Mouse (Mus musculus): ENCODE measurements at regions not wholly inside any gene's neighbourhood (a gene's known extent, or its start where the extent isn't known, plus 50 kb on each side); places are given as distances from the start of the nearest gene placed in this dataset.

DNA sequence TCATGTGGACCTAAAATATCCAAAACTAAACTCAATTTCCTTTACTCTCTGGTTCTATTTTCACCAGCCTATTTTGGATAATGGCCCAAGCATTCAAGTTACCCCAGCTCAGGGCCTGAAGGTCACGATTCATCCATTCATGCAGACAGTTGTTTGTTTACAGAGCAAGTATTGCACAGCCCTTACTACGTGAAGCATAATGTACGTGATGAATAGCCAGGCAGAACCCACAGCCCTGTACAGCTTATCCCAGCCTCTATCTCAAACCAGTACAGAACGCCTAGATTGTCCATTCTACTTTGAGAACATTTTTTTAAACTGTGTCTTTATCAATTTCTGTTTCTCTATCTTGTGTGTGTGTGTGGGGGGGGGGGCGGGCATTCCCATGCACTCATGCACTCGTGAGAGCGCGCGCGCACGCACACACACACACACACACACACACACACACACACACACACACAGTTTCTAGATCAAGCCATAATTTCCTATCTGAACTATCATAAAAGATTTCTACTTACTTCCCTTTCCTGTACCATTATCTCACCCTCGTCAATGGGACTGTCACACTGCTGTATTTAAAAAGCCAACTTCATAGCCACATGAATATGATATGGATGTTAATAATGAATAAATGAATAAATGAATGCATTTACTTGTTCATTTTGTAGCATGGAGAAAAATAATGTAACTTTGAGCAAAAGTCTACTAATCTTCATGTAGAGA, 180.3 kb upstream of the Bmp2 start:
- no peak for DNase-seq

DNA sequence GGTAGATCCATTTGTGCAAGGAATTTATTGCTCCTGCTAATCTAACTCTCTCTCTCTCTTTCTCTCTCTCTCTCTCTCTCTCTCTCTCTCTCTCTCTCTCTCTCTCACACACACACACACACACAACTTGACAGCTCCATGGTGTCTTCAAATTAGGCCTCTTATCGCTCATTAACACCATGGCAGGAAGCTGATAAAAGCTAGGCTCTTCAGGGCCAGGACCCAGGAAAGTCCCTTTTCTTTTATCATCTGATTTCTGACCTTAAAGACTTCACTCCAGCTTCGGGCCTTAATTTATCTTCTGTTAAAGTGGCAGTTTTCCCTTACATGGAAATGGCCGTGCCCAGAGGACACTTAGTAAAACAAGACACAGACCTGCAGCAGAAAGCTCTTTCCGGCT, 178.4 kb upstream of the Bmp2 start:
- no peak for DNase-seq

DNA sequence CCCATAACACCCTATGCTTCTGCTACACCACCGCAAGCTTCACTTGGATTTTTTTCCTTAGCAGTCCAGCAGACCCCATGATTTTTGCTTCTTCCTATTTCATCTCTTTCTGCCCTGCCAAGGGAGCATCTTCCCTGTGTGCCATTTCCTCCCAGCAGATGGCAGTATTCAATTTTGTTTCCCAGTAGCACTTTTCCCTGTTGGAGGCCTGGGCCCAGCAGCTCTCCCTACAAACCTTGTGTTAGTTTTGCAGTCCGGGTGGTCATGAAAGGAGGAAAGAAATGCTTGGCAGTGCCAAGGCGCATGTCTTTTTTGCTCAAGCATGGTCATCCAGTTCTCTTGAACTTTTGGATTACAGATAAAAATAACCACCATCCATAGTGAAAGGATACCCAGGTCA, 170.9 kb upstream of the Bmp2 start:
- peak; percentile 5 to 29 for DNase-seq

DNA sequence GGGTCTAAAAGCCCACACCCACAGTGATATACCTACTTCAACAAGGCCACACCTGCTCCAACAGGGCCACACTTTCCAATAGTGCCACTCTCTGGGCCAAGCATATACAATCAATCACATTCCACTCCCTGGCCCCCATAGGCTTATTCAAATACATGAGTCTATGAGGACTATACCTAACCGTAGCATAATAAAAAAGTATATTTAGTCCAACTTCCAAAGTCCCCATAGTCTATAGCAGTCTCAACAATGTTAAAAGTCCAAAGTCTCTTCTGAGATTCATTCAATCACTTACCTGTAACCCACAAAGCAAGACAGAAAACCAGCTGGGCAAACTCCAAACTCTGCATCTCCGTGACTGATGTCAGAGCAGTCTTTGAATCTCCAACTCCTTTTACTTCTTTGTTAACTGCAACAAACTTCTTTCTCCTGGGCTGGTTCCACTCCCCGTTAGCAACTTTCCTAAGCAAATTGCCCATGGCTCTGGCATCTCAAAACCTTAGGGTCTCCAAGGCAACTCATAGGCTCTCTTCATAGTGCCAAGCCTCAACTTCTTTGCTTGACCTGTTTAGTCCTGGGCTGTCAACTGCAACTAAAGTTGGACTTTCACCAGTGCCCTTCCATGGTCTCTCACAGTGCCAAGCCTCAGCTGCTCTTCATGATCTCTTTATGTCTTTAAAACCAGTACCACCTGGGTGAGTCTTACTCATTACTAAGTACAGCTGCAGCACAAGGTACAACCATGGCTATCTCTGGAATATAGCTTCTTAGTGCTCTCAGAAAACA, 168.6 kb upstream of the Bmp2 start:
- DNase-seq = no peak

DNA sequence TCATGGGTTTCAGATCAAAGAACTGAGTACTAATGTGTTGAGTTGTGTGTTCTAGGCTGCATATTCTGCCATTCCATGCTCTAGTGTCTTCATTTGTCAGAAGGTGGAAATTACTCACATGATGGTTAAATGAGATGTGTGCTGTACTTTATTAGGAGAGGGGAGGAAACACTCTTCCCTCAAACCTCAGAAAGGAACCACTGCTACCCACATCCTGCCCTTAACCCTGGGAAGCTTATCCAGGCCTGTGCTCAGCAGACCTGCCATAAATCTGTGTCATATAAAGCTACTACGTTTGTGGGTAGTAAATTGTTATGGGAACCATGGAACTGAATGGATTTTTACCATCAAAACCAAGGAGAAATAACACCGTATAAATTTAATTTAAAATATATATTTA, 166.7 kb upstream of the Bmp2 start:
- no peak for DNase-seq

DNA sequence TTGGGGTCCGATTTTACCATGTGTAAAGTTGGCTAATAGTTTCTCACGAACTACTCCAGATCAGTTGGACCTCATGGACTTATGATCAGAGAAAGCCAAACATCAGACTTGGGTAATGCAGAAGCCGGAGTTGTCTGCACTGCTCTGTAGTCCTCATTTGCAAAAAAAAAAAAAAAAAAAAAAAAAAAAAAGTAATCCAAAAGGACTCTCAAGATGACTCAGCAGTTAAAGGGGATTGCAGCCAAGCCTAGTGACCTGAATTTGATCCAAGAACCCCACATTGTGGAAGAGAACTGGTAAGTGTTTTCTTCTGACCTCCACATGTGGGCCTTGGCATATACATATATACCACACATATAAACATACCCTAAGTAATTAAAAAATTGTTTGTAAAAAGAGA, 164.6 kb upstream of the Bmp2 start:
- no peak for DNase-seq

DNA sequence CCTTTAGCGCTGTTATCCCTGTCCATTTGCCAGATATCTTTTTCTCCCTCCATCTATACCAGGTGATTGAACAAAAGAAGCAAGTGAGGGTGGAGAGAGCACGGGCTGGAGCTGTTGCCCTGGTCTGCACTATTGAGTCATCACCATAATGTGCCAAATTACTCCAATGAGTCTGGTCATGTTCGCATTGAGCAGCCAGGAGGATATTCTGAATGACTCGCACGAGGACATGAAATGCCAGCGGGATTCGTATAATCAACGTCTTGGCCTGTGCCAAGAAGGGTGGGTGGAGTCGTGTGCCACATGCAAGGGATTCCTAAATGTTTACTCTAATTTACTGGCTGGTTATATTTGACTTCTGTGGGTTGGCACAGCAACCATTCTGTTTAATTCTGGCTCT, 159.7 kb upstream of the Bmp2 start:
- DNase-seq = no peak

DNA sequence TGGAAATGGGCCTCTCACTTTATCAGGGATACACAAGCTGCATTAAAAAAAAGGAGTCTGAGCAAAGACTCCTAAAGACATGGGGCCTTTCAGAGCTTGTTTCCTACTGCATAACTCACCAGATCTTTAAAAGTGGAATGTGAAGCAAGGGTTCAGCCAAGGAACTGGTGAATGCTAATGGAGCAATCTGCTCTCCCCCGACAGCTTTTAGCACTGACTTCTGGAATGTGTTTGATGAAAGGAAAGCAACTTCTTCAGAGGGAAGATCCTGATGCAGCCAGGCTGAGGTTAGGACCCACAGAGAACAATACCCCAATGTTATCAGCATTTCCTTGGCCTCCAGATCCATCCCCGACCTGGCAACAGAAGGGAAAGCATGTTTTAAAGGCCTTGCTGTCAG, 154.4 kb upstream of the Bmp2 start:
- no peak for DNase-seq

DNA sequence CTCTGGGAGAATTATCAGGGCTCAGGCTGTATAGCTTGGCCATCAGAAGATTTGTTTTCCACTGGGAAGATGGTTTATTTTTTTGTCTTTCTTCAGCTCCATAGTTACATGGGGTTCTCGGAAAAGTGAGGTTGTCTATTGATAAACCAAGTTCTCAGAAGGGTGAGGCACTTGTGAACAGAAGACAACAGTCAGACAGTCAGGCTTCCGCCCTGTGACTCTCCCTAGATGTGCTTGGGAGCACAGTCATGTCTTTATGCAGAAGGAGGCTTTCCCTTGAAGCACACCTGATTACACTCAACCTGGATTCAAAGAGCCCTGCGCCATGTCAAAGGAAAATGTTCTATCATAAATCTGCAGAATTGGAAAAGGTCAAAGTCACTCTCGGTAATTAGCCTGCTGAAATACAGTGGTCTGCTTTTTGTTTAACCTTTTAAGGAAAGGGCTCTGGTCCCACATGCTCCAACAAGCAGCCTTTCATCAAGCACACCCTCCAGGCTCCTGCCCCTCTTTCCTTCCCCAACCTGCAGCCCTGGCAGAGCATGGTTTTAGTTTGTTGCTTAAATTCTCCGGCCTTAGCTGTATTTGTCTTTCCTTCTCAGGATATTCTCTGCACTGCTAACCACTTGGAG, 152.8 kb upstream of the Bmp2 start:
- DNase-seq = no peak

DNA sequence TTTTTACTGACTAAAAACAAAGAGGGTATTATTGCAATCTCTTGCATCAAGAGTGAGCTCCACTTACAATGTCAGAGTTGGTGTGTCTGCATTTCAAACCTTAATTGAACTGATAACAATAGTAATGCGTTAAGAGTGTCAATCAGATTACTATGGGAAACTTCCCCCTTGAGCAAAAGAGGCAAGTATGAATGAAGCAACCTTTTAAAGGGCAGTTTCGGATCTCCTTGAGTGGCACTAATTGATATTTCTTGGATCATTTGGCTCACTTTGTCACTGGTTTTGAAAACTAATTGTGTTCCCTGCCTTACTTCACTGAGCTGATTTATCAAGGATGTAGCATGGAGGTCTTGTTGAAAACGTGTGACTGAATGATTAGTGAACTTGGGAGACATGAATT, 151.0 kb upstream of the Bmp2 start:
- DNase-seq = no peak

DNA sequence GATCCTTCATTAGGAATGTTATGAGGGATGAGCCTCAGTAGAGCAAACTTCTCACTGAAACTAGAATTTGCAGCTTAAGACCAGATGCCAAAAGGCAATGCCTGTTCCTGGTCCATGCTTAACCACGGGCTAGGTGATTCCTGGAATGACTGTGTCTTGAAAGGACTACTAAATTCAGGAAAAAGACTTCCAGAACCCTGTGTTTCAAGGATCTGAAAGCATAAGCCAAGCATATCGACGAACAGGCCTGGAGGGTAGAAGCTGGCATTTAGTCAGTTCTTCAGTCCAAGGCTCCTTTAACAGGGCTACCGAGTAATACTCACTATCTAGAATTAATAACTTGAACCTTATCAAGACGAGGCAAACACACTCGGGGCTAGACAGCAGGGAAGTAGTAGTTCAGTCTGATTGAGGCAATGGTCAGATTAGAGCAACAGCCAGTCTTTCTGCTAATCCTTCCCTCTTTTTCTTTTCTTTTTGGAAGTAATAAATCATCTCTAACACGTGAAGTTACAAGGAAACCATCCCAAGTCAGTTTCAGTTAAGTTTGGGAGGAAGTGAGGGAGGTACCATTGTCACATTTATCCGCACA, 134.9 kb upstream of the Bmp2 start:
- no peak for DNase-seq

DNA sequence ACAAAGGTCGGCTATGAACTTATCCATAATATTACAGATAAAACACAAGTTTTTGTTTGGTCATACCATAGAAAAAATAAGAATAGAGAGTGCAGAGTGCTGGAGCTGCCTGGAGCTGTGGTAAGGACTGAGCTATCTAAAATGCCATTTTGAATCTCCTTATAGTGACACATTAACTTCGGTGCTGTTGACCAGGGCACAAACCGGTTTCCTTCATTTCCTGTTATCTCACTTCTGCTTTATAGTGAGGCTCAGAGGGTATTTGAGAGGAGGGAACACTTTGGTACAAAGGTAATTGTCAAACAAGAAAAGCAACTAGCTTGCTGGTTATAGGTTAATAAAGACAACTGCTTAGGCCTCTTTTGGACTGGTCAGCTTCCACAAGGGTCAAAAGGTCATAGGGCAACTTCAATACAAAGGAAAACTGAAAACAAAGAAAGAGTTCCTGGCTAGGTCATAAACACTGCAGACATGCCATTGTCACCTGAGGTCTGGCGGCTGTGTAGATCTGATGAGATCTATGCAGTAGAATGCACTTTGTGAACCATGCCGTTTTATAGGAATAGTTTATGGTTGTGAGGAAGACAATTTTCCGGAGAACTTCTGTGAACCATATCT, 132.2 kb upstream of the Bmp2 start:
- no peak for DNase-seq

DNA sequence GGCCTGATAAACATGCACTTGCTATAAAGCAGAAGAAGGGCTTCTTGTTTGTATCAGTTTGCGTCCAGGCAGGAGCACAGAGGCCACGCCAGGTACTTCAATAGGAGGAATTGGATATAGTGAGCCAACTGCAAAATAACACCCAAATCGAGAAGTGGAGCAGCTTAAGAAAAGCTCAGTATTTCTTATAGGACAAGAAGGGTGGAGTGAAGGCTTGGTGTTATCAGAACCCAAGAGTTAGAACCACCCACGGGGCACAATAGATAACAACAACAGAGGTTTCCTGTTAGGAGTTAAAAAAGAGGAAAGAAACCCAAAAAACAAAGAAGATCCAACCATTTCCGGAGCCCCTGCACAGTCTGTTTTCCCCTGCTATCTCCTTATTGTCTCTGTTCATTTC, 126.4 kb upstream of the Bmp2 start:
- no peak for DNase-seq

DNA sequence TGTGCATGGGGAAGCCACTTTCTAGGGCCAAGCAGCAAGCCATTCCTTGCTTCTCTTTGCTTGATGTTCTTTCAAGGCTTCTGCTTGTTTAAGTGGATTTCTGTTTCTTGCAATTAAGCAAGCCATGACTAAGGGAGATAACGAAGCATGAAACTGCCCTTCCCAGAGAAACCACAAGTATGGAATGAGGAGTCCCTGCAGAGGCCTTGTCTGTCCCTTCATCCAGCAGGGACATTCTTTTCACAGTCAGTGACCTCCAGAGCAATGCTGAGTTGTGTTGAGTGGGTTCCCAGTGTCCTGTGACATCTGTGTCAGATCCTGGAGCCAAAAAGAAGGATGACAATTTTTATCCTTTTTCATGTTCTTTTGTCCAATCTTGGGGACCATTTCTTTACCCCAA, 124.9 kb upstream of the Bmp2 start:
- DNase-seq = no peak

DNA sequence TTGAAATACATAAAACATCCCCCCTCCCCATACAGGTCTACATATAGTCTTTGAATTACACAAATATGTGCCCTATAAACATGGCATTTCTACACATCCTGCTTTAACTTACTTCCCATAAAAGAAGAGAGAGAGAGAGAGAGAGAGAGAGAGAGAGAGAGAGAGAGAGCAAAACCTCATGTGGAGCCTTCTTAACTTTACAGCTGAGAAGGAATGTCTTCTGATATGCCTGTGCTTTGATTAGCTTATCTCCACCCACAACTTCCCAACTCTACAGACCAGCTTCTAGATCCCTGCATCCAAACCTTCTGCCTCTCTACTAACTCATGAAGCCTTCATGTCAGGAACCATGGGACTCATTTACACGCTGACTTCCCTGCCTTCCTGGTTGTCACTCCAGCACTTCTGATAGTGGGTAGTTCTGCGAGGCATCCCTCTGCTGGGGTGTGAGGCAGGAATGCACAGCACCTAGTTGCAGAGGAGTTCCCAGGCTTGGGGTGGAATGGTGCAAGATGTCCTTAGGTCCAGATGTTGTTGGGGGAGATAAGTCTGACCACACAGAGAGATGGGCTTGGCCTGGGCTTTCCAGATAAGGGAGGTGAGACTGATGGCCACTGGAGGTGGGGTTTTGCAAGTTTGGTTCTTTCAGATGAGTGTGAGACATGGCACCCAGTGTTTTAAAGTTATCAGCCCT, 122.4 kb upstream of the Bmp2 start:
- DNase-seq = no peak

DNA sequence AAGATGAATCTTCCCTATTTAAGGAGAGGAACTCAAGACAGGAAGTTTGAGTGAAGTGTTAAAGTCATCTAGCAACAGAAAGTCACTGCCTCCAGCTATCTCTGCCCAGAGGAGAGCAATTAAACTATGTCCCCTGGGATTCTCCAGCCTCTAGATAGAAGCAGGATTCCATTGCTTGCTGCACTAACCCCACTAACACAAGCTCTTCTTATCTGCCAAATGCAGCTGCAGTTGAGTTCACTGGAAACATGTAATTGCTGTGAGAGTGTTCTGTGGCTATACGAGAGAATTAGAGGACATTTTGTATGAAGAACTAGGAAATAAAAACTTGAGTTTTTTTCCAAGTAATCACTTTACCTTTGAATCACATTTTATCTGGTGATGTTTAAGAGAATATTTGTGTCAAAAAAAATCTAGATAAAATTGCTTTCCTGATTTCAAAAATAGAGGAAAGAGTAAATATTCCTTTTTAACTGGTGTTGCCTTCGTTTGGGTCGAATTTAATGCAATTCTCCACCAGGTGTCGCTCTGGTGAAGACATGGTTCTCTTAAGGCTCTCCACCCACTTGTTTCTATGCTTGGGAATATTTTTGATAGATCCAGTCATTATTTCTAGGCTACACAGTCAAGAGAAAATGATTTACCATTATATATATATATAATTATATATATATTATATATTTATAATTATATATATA, 121.1 kb upstream of the Bmp2 start:
- peak in 1 of 2 experiments; percentile 36 for DNase-seq

DNA sequence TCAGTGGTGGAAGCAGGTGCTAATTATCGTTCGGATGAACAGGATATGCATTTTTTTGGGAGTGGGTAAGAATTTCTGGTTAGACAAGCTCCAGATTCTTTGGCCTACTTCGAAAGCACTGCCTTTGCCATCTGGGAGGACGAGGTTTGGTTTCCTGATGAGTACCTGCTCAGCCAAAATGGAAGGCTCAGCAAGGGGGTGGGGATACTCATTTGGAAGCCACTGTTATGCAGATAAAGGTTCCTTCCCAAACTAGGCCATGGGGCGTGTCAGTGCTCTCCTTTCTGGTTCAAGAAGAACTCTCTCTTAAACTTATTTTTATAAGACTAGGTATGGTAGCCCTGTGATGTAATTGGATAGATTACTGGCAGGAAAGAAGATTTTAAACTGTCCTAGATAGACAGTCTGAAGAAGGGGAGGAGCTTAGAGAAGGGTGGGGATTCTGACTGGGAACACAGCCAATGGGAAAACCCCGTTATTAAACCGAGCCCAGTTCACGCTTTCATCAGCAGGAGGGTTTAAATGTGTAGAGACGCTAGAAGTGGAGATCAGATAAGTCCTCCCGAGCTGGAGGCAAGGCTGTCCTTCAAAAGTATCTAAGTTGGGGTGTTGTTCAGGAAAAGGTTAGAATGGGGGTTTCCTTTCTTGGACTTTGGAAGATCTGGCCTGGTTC, 119.7 kb upstream of the Bmp2 start:
- no peak for DNase-seq

DNA sequence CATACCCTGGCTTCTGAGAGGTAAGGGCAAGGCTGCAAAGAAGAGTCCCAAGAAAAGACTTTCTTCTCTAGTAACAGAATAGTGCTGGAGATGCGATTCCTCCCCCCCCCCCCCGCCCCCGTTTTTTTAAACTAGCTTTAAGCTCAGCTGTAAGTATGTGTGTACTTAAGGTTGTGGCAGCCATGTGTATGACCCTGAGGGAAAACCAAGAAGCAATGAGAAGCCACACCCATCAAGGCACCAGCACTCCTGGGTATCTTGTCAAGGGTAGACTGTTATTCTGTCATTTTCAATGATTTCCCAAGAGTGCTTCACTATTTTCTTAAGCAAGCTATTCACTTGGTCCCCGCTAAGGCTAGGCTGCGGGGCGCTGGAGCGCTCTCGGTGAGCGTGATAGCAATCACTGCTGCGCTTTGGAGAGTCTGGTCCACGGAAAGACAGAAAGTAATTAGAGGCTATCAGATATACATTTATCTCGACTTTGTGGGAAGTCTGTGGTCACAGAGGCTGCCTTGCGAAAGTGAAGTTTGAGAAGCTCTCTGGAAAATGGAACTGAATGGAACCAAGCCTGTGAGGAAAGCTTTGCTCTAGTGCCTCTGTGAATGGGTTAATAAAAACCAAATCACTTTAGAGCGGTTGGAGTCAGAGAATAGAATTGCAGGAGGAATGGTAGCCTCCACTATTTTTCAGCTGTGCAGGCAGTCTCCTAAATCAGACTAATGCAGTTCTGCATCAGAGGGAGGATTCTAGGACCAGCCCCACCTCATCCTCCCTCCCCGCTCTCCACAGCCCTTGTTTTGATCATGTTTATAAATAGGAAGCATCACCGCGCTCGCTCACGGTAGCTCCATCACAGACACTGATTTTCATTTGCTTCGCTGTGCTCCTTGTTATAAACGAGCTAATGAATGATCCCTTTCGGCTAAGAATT, 114.8 kb upstream of the Bmp2 start:
- no peak for DNase-seq

DNA sequence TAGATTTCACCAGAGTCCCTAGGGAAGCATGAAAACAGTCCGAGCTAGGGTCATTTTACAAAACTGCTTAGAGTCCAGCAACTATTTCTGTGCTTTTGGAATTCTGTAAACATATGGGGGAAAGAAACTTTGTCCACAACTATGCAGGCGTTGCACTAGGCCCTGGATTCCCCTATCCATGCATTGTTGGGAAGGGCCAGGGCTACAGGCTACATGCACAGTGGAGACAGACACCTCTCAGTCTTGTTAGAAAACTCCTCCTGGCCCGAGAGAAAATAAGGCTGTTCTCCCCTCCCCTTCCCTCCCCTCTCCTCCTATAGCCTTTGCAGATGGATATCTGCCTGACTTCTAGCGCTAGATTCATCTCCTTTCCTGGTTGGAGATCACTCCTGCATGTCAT, 113.9 kb upstream of the Bmp2 start:
- DNase-seq = no peak

DNA sequence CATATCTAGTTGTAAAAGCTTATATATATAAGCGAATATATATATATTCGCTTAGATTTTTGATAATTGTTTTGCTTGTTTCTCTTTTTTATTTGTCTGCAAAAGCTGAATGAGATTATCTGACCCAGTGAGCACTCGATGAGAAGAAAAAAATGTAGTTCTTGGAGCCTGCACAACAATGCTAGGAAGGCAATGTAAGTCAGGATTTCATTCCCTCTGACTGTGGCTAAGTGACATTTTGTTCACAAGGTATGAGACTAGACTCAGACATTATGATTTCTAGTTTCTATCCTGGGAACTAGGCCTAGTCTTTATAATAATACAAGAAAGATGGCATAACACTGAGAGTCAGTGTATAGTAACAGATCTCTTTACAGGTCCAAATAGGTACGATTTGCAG, 108.9 kb upstream of the Bmp2 start:
- no peak for DNase-seq

All from cerebellum, postnatal 25 days (tissue).